Mouse (Mus musculus) layer of hippocampus, adult 11-12 months (tissue): ENCODE measurements at regions not wholly inside any gene's neighbourhood (a gene's known extent, or its start where the extent isn't known, plus 50 kb on each side); places are given as distances from the start of the nearest gene placed in this dataset.
"Not testable (repeated sequence)": the region's sequence is repeated elsewhere in the genome, so short reads cannot be mapped to it uniquely, and the experiment has no call there.

Experiments
- DNase-seq: peaks from one replicate; pipeline ENCODE4 v3.0.0; 2022; ENCODE audit warnings: low spot score

GRCm38 (mm10) chr13:18651658-18652057 lies 65.4 kb upstream of the Vps41 start:
- DNase-seq, result no peak

GRCm38 (mm10) chr13:18614763-18615616 lies 102.1 kb upstream of the Vps41 start:
- no peak for DNase-seq

GRCm38 (mm10) chr13:18580718-18581550 lies 136.2 kb upstream of the Vps41 start:
- no peak for DNase-seq

GRCm38 (mm10) chr13:18576016-18576415 lies 141.1 kb upstream of the Vps41 start:
- no peak for DNase-seq

- no peak for DNase-seq
These were observed 141.5 kb upstream of the Vps41 start for GRCm38 (mm10) chr13:18575599-18575998.

GRCm38 (mm10) chr13:18542032-18542431 lies 144.5 kb upstream of the Pou6f2 start:
- not testable (repeated sequence) for DNase-seq

- no peak for DNase-seq
These were observed 133.0 kb upstream of the Pou6f2 start for GRCm38 (mm10) chr13:18530509-18530908.

GRCm38 (mm10) chr13:18498159-18498558 lies 100.7 kb upstream of the Pou6f2 start:
- DNase-seq, result no peak

- no peak for DNase-seq
These were observed 100.2 kb upstream of the Pou6f2 start for GRCm38 (mm10) chr13:18497582-18498157.

- DNase-seq, result no peak
These were observed 97.7 kb upstream of the Pou6f2 start for GRCm38 (mm10) chr13:18495021-18495811.

GRCm38 (mm10) chr13:18485785-18486184 lies 88.3 kb upstream of the Pou6f2 start:
- not testable (repeated sequence) for DNase-seq

GRCm38 (mm10) chr13:18485080-18485479 lies 87.6 kb upstream of the Pou6f2 start:
- DNase-seq, result no peak

GRCm38 (mm10) chr13:18476311-18476710 lies 78.8 kb upstream of the Pou6f2 start:
- peak; percentile 41 for DNase-seq

GRCm38 (mm10) chr13:18471534-18471933 lies 74.0 kb upstream of the Pou6f2 start:
- DNase-seq, result no peak

GRCm38 (mm10) chr13:18465921-18466320 lies 68.4 kb upstream of the Pou6f2 start:
- no peak for DNase-seq

- no peak for DNase-seq
These were observed 64.7 kb upstream of the Pou6f2 start for GRCm38 (mm10) chr13:18462221-18462620.

- DNase-seq, result no peak
These were observed 60.1 kb upstream of the Pou6f2 start for GRCm38 (mm10) chr13:18457337-18458236.
